Mouse (Mus musculus) neural tube, embryonic 12.5 days (tissue): ENCODE results near the gene Bmper. TPM values are rescaled to one million over a fixed set of nuclear protein-coding genes. Genes with fewer than 3 reads are reported as not detected.

Source experiments
- ATAC-seq: fragments of 200-750 bp; cut with Nextera tagmentation; 2 replicates; pipeline ENCODE4 v1.8.0; 2017; ENCODE audit warnings: low read depth, mild to moderate bottlenecking, moderate TSS enrichment, moderate library complexity; ENCODE audit not compliant: low FRiP score
- H3K27ac ChIP-seq: fragments of 300-500 bp; sonication (generic); 2 replicates; pipeline ENCODE4 v1.5.1; 2016
- H3K27me3 ChIP-seq: fragments of 300-500 bp; sonication (generic); replicated peaks from 2 replicates; pipeline ENCODE4 v1.6.1; 2016; ENCODE audit warnings: mild to moderate bottlenecking
- H3K36me3 ChIP-seq: fragments of 300-500 bp; sonication (generic); 2 replicates; pipeline ENCODE4 v1.6.1; 2016; ENCODE audit warnings: mild to moderate bottlenecking
- H3K4me1 ChIP-seq: fragments of 300-500 bp; sonication (generic); 2 replicates; pipeline ENCODE4 v1.6.1; 2016
- H3K4me2 ChIP-seq: fragments of 300-500 bp; sonication (generic); replicated peaks from 2 replicates; pipeline ENCODE4 v1.6.1; 2016; ENCODE audit warnings: mild to moderate bottlenecking
- H3K4me3 ChIP-seq: fragments of 300-500 bp; sonication (generic); 2 replicates; pipeline ENCODE4 v1.5.1; 2016
- H3K9ac ChIP-seq: fragments of 300-500 bp; sonication (generic); 2 replicates; pipeline ENCODE4 v1.6.1; 2016; ENCODE audit warnings: mild to moderate bottlenecking
- H3K9me3 ChIP-seq: fragments of 300-500 bp; sonication (generic); 2 replicates; pipeline ENCODE4 v1.6.1; 2016; ENCODE audit warnings: mild to moderate bottlenecking
- WGBS: fragments of 180-500 bp; shearing (Covaris S2); methylation state at CpG from one replicate; pipeline ENCODE4 v1.1.7; 2016; 5-methylcytosine and 5-hydroxymethylcytosine counted together
- polyA plus RNA-seq: library from polyadenylated mRNA; unstranded; fragments of >200 nt; fragmentation: Nextera tagmentation; extraction: Ambion mirVana; gene quantifications from 2 replicates; pipeline ENCODE4 v1.2.1, GENCODE M21; 2016

The Bmper gene
- polyA plus RNA-seq, 1 experiment from 2014 or later, result 8.5 TPM

- Histone ChIP-seq H3K4me3 (no peak overlapping the region), H3K4me2 (no peak overlapping the region), H3K36me3 (no peaks in the 10 kb centered on the region), H3K27ac (no peak overlapping the region), H3K4me1 (no peaks in the 10 kb centered on the region), H3K9me3 (no peaks in the 10 kb centered on the region), H3K9ac (no peak overlapping the region), H3K27me3 (no peaks in the 10 kb centered on the region)
- ATAC-seq, result no peak
- 48% methylated on average over 1 of the region's 1 CpGs for WGBS
These were observed 247.0 kb downstream of the Bmper start for GRCm38 (mm10) chr9:23469886-23470285.

- H3K9me3 ChIP-seq, result no peaks in the 10 kb centered on the region
- H3K4me2 ChIP-seq, result no peak overlapping the region
- no peak for ATAC-seq
- WGBS, result 86% methylated on average over 4 of the region's 4 CpGs
- H3K36me3 ChIP-seq, result no peaks in the 10 kb centered on the region
- H3K4me3 ChIP-seq, result no peak overlapping the region
- H3K4me1 ChIP-seq, result no peaks in the 10 kb centered on the region
- no peaks in the 10 kb centered on the region for H3K27me3 ChIP-seq
- no peak overlapping the region for H3K9ac ChIP-seq
- no peak overlapping the region for H3K27ac ChIP-seq
These were observed 263.0 kb downstream of the Bmper start for GRCm38 (mm10) chr9:23485851-23486250.

- Histone ChIP-seq H3K27ac (no peak overlapping the region), H3K27me3 (no peaks in the 10 kb centered on the region), H3K36me3 (no peaks in the 10 kb centered on the region), H3K4me2 (no peak overlapping the region), H3K4me3 (no peak overlapping the region), H3K4me1 (no peaks in the 10 kb centered on the region), H3K9ac (no peak overlapping the region), H3K9me3 (no peaks in the 10 kb centered on the region)
- 44% methylated on average over 5 of the region's 5 CpGs for WGBS
- no peak for ATAC-seq
These were observed 264.0 kb downstream of the Bmper start for GRCm38 (mm10) chr9:23486725-23487378.

- Histone ChIP-seq H3K27ac (no peak overlapping the region), H3K4me3 (no peak overlapping the region), H3K4me2 (no peak overlapping the region), H3K36me3 (no peaks in the 10 kb centered on the region), H3K27me3 (no peaks in the 10 kb centered on the region), H3K9me3 (no peaks in the 10 kb centered on the region), H3K4me1 (no peaks in the 10 kb centered on the region), H3K9ac (no peak overlapping the region)
- ATAC-seq, result no peak
- 94% methylated on average over 5 of the region's 5 CpGs for WGBS
These were observed 265.4 kb downstream of the Bmper start for GRCm38 (mm10) chr9:23488265-23488664.

- ATAC-seq, result no peak
- 91% methylated on average over 4 of the region's 4 CpGs for WGBS
These were observed 272.5 kb downstream of the Bmper start for GRCm38 (mm10) chr9:23495400-23495799.

GRCm38 (mm10) chr9:23497626-23498025 lies 274.8 kb downstream of the Bmper start:
- no peak for ATAC-seq

More at GRCm38 (mm10) chr9:23495400-23495799, 272.5 kb downstream of the Bmper start:
- Histone ChIP-seq H3K4me1 (no peaks in the 10 kb centered on the region), H3K36me3 (no peaks in the 10 kb centered on the region), H3K9ac (no peak overlapping the region), H3K4me2 (no peak overlapping the region), H3K27ac (no peak overlapping the region), H3K27me3 (no peaks in the 10 kb centered on the region), H3K9me3 (0 out of 2 replicates have a peak, but pooled peaks cover under 1% of the 10 kb centered on the region), H3K4me3 (no peak overlapping the region)

GRCm38 (mm10) chr9:23533870-23534269 lies 311.0 kb downstream of the Bmper start:
- H3K27ac ChIP-seq, result no peak overlapping the region
- no peak overlapping the region for H3K9ac ChIP-seq
- H3K4me2 ChIP-seq, result no peak overlapping the region
- H3K9me3 ChIP-seq, result no peaks in the 10 kb centered on the region
- WGBS, result 24% methylated on average over 1 of the region's 1 CpGs
- H3K27me3 ChIP-seq, result no peaks in the 10 kb centered on the region
- H3K4me1 ChIP-seq, result no peaks in the 10 kb centered on the region
- H3K4me3 ChIP-seq, result no peak overlapping the region
- ATAC-seq, result no peak
- H3K36me3 ChIP-seq, result no peaks in the 10 kb centered on the region

More at GRCm38 (mm10) chr9:23497626-23498025, 274.8 kb downstream of the Bmper start:
- no peak overlapping the region for H3K4me3 ChIP-seq
- no peaks in the 10 kb centered on the region for H3K4me1 ChIP-seq
- no peak overlapping the region for H3K9ac ChIP-seq
- H3K36me3 ChIP-seq, result no peaks in the 10 kb centered on the region
- H3K27me3 ChIP-seq, result no peaks in the 10 kb centered on the region
- 30% methylated on average over 3 of the region's 3 CpGs for WGBS
- H3K4me2 ChIP-seq, result no peak overlapping the region
- no peak overlapping the region for H3K27ac ChIP-seq
- 0 out of 2 replicates have a peak, but pooled peaks cover 5% of the 10 kb centered on the region for H3K9me3 ChIP-seq
